Mouse (Mus musculus) ES-E14 (cell line): Measurements from ENCODE around the gene Terb2.

Source experiments
- CHD2 ChIP-seq: IDR thresholded peaks from 2 replicates; pipeline ENCODE4 v1.6.1; 2014; ENCODE audit warnings: mild to moderate bottlenecking, low read depth, low read length, inconsistent platforms
- MAFK ChIP-seq: IDR thresholded peaks from 2 replicates; pipeline ENCODE4 v1.6.1; 2014; ENCODE audit warnings: mild to moderate bottlenecking, low read depth, low read length, inconsistent platforms; ENCODE audit not compliant: insufficient read depth
- ZNF384 ChIP-seq: IDR thresholded peaks from 2 replicates; pipeline ENCODE4 v1.6.1; 2012; ENCODE audit warnings: low read depth, low read length, inconsistent platforms

DNA sequence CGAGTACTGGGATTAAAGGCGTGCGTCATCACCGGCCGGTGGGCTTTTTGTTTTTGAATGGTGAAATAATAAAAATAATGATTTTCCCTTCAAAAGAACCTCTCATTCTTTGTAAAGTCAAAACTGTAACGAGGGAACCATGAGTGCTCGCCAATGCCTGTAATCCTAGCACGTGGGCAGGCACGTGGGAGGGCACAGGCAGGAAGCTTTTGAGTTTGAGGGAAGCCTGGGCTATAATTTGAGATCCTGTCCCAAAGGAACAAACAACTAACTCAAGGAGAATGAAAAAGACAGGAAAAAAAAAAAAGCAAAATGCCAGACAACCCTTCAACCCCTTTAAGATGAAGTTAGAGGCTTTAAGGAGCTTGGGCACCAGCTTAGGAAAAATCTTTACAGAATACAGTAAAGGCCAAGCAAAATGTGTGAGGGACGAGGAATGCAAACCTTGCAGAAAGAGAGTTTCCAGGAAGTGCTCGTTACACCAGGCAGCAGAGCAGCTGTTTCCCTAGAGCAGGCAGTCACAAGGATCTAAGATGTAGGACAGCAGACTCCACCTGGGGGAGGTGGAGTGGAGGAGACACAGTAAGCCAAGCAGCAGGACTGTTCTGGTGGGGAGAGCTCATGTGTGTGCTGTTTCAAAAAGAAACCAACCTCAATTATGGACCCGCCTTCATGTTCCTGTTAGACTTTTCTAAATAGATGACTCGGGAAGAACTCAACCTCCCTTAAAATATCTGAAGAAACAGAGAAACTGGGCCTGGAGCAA lies 22.5 kb upstream of the Terb2 start:
- TF ChIP-seq ZNF384 = no peak
- no peak for TF ChIP-seq MAFK
- TF ChIP-seq CHD2 = no peak
